Mouse (Mus musculus) liver, adult 2 months (tissue): ENCODE results near the gene Bank1.

Source experiments
- CTCF ChIP-seq: fragments of 200-500 bp; IDR thresholded peaks from 2 replicates; pipeline ENCODE4 v1.5.1; 2011; ENCODE audit warnings: low read depth, low read length, control low read depth
- POLR2A ChIP-seq: fragments of 200-500 bp; IDR thresholded peaks from 2 replicates; pipeline ENCODE4 v1.6.1; 2011; ENCODE audit warnings: low read length, control low read depth; ENCODE audit not compliant: insufficient read depth; ENCODE audit errors: extremely low read depth

DNA sequence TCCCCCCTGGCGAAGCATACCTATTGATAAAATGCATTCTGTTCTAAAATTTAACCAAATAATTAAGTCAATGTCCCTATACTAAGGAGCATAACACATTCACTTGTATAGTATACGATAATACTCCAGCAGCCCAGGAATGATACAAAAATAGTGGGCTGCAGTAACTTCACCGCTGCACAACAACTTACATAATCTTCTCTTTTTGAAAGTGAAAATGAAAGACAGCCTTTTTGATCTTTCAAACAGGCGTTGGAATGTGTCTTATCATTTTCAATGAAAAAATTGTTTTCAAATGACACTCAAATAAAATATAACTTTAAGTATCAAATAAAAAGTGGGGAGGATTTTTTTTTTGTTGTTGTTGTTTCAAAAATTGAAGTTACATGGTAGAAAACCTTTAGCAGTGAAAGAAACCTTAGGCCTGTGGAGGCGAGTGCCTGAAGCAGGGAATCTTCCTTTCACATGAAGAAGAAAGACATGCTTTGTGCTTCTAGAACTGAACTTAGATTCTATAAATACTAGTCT is 224.8 kb downstream of the Bank1 start:
- TF ChIP-seq POLR2A (no peak), CTCF (no peak)
